Mouse (Mus musculus) R1 (cell line): ENCODE results near the gene B3gnt7.
A peak's percentile ranks its signal among the peaks of the same experiment; 100 is the strongest.

Source experiments
- DNase-seq: peaks from one replicate; pipeline ENCODE4 v3.0.0-alpha.2; 2018; ENCODE audit warnings: low read depth, low spot score

The B3gnt7 gene

DNA sequence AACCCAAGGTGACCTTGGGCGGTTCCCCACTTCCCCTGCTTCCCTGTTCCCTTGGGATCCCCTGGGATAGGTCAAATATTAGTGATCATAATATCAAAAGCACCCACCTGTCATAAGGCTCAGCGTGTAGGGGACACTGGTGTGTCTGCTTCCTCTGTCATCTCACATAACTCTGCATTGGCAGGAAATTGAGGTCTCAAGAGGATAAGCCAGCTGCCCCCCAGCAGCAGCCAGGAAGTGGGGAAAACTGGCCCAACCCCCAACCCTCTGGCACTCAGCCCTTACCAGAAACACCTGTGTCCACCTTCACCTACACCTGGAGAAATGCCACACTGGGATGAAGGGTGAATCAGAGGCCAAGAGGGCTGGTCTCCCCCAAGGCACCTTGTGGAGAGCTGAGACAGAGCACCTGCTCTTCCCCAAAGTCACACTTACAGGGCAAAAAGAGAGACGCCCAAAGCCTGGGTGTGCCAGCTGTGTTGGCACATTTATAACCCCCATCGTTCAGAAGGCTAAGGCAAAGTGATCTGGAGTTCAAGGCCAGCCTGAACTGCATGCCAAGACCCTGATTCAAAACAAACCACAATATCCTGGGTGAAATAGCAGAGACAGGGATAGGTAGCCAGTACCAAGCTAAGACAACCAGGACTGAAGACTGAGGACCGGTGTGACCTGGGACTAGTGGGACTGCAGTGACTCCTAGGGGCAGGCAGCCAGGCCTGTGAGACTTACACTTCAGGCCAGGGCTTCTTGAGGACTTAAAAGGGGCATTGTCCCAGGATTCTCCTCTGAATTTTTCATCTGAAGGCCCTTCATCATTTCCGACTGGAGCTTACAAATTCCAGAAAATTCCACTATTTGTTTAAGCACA, 1.2 kb upstream of the B3gnt7 start:
- peak; percentile 64 for DNase-seq

- peak; percentile 97 for DNase-seq
Measured at GRCm38 (mm10) chr1:86303063-86303872, 636 bp downstream of the B3gnt7 start.

DNA sequence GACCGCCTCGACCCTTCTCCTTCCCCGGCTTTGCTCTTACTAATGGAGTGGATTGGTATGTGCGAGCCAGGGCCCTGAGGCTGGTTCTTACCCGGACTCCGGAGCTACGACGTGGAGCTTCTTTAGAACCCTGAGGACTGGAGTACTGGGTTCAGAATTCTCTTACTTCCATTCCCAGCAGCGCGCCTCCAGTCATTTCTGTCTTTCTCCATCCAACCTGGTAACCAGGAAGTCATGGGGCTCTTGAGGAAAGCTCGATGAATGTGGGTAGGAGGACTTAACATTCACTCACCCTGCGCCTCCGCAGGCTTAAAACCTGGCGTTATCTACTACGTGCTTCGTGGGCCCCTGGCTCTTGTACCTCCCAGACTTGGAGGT, 1.2 kb downstream of the B3gnt7 start:
- peak; percentile 63 for DNase-seq

DNA sequence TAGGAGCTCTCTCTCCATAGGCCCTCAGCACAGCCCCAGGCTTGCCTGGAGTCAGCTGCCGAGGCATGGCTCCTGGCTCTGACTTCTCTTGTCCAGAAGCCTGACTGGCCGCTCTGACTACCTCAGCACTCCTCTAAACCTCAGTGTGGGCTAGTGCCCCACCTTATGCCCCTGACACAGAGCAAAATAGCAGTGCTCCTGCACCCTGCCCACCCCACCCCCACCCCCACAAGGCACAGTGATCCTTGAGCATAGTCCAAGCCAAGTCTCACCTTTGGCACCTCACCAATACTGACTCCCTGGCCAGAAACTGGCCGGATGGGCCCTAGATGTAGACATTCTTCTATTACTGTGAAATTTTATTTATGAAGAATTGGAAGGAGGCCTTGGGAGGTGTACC, 4.1 kb downstream of the B3gnt7 start:
- no peak for DNase-seq

DNA sequence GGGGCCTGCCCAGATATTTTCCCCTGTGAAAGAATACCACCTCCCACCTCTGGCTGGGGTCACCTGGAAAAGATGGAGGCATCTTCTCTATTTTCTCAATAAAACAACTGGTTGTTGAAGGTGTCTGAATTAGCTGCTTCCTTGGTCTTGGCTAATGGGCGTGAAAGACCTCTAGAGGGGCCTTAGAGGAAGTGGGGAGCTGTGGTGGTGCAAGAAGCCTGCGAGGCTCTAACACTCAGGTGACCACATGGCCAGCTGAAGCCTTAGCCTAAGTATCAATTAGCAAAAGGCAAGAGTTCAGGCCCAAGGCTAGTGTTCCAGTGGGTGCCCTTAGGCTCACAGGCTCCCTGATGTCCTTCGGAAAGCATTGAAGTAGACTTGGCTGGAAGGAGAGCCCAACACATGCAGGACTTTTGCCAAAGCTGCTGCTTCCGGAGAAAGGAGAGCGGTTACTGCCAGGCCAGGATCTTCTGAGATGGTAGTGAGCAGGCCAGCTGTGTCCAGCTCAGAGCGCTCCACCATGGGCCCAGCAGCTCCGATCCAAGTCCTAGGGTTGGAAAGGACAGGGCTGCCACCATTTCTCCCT, 4.6 kb downstream of the B3gnt7 start:
- no peak for DNase-seq

GRCm38 (mm10) chr1:86307871-86308641, 5.4 kb downstream of the B3gnt7 start:
- peak; percentile 96 for DNase-seq

DNA sequence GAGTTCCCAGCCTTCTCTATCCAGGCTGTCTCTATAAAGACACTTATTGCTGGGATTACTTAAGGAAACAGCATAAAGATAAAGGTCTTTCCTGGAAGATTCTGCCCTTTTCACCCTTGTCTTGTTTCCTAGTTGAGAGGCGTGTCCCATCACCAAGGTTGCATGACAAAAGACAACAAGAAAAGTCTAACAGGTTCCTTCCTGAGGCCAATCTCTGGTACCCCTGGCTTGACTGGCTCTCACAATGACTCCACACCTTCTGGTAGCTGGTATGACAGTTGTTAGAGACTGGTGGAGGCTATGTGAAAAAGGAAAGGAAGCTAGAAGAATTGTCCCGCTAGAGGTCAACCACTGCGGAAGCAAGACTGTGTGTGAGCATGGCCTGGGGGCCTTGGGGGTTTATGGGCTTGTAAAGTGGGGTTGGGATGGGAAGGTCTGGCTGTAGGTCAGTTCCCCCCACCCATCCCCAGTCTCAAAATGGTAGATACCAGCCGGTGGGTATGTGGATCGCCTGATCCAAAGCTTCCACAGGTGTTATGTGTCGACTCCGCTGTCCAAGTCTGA, 6.7 kb downstream of the B3gnt7 start:
- peak; percentile 99 for DNase-seq

DNA sequence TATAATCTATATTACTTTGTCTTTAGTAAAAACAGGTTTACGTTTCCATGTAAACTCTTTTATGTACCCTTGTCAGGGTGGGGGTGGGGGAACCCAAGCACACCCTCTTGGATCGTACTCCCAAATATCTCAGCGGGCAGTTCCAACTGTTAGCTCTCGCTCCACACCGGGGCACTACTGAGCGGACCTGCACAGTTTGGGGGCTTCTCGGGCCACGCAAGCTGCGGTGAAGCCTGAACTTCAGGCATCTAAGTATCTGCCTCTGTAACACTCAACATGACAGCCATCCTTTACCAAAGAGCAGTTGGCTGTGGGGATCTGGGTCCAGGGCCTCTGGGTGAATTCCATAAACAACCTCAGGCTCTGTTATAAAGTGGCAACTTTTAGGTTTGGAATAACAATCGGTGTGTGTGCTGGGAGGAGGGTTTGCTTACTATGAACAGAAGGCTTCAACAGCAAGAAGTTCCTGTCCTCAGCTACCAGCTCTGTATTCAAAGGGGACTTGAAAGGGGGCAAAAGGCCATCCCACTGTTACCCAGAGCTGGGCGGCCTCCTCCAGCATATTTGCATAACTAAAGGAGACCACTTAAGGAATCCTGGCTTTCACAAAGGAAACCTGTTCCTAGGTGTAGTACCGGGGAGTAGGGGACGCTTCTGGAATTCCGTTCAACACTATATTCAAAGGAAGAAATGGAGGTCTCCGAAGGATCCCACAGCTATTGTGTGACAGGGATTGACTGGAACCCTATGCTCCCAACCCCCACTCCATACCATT, 8.1 kb downstream of the B3gnt7 start:
- DNase-seq: peak; percentile 100

GRCm38 (mm10) chr1:86311467-86312005, 8.9 kb downstream of the B3gnt7 start:
- DNase-seq: peak; percentile 96

DNA sequence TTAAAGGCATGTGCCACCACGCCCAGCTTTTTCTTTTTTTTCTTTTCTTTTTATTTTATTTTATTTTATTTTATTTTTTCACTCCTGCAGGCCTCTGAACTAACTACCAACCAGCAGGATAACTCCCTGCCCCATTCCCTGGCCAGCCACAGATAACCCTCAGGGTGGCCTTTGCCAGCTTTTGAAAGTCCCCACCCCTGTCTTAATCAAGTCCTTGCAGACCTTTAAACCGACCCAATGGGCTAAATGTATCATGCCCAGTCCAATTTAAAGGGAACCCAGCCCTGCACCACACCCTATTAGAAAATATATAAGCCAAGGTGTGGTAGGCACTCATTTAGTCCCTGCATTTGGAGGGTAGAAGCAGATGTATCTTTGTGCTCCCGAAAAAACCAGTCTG, 9.6 kb downstream of the B3gnt7 start:
- DNase-seq: no peak

GRCm38 (mm10) chr1:86313096-86313771, 10.6 kb downstream of the B3gnt7 start:
- DNase-seq: peak; percentile 35

- DNase-seq: peak; percentile 46
Measured at GRCm38 (mm10) chr1:86313772-86314125, 11.1 kb downstream of the B3gnt7 start.

- no peak for DNase-seq
Measured at GRCm38 (mm10) chr1:86320822-86321413, 18.3 kb downstream of the B3gnt7 start.

GRCm38 (mm10) chr1:86336330-86336729, 33.7 kb downstream of the B3gnt7 start:
- no peak for DNase-seq

DNA sequence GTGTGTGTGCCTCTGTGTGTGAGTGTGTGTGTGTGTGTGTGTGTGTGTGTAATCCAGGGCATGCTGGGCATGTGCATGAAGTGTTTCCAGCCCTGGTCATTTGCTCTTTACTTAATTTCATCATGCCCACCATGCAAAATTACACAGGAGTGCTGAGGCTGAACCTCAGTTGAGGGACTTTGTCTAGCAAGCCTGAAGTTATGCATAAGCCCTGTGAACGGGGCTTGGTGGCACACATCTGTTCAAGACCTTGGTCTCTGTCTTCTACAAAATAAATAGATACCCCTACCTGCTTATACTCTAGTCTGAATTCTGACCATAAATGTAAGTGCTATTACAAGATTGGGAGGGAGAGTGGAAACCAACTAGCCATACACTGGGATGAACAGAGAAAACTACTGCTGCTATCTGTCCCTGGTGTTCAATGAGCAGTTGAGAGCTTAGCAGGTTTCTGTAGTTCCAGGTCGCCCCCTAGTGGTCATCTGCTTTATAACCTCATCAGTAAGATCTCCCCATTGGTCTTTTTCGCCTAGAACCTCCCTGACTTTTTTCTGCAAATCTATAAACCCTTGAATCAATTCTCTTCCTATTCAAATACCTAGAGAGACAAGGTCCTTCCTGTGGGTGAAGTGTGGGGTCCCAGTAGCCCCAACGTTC, 36.7 kb downstream of the B3gnt7 start:
- DNase-seq: peak; percentile 87

DNA sequence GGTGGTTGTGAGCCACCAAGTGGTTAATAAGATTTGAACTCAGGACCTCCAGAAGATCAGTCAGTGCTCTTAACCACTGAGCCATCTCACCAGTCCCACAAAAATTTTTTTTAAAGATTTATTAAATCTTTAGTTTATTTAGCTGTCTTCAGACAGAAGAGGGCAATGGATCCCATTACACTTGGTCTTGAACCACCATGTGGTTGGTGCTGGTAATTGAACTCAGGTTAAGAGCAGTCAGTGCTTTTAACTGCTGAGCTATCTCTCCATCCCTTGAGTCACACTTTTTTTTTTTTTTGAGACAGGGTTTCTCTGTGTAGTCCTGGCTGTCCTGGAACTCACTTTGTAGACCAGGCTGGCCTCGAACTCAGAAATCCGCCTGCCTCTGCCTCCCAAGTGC, 38.5 kb downstream of the B3gnt7 start:
- DNase-seq: peak; percentile 75

DNA sequence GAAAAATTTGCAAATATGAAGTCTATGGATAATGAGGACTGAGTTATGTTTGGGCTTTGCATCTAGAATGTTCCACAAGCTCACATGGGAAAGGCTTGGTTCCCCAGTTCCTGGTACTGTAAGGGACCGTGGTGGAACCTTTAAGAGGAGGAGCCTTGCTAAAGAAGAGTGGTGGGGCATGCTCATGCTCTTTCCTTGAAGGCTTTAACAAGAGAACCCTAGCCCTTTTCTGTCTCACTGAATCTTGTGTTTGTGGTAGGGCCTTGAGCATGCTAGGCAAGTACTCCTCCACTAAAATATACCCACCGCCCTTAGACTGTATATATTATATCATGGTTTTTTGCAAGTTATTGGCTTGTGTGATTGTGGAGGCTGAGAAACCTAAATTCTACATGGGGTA, 39.7 kb downstream of the B3gnt7 start:
- peak; percentile 67 for DNase-seq

DNA sequence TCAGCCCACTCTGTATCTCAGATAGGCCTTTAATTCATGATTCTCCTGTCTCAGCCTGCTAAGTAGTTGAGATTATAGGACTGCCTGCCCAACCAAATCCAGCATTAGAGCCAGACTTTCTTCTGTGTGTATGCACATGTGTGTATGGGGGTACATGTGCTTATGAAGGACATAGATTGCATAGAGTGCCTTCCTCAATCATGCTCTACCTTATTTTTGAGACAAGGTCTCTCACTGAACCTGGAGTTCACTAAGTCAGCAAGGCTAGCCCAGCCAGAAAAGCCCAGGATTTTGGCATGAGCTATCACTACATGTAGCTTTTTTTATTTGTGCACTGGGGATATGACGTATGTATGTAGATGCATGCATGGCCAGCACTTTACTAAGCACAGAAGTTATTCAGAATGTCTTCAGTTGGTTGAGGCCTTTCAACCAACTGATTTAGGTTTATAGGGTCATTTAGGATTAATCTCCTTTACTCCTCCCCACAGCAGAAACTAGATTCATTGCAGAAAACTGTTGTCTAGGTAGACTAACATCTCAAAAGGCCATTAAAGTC, 40.5 kb downstream of the B3gnt7 start:
- DNase-seq: no peak
